Mouse (Mus musculus) thymus, postnatal 4 days (tissue): ENCODE data around the gene Gm10696.
"Not testable (repeated sequence)": the region's sequence is repeated elsewhere in the genome, so short reads cannot be mapped to it uniquely, and the experiment has no call there.

Experiments
- DNase-seq: peaks from one replicate; pipeline ENCODE4 v3.0.0; 2021

Gene Gm10696

GRCm38 (mm10) chr3:94178093-94178492, at the start of gene Gm10696:
Gene Gm10696 (minus strand): TSS chr3:94178193.
- not testable (repeated sequence) for DNase-seq

GRCm38 (mm10) chr3:94196414-94196813, 18.4 kb upstream of the Gm10696 start, which contains the start of gene Gm5286:
Gene Gm5286 (plus strand): TSS chr3:94196714.
- DNase-seq = not testable (repeated sequence)

GRCm38 (mm10) chr3:94167351-94167750, 10.6 kb downstream of the Gm10696 start:
- DNase-seq = not testable (repeated sequence)
